Mouse (Mus musculus) forebrain, embryonic 14.5 days (tissue): ENCODE measurements at regions not wholly inside any gene's neighbourhood (a gene's known extent, or its start where the extent isn't known, plus 50 kb on each side); places are given as distances from the start of the nearest gene placed in this dataset.

Source experiments
- ATAC-seq: fragments of 200-750 bp; cut with Nextera tagmentation; 2 replicates; pipeline ENCODE4 v1.8.0; 2017; ENCODE audit warnings: mild to moderate bottlenecking, moderate library complexity
- DNase-seq: peaks from one replicate; pipeline ENCODE4 v3.0.0-alpha.2; 2015; ENCODE audit warnings: low spot score
- H3K27ac ChIP-seq: fragments of 300-500 bp; sonication (generic); 2 replicates; pipeline ENCODE4 v1.5.1; 2014; ENCODE audit warnings: low read depth, mild to moderate bottlenecking, control low read depth, low read length, moderate library complexity
- H3K27me3 ChIP-seq: fragments of 300-500 bp; sonication (generic); replicated peaks from 2 replicates; pipeline ENCODE4 v1.6.1; 2014; ENCODE audit warnings: low read length, control low read depth, mixed read lengths; ENCODE audit not compliant: control insufficient read depth, insufficient read depth
- H3K36me3 ChIP-seq: fragments of 300-500 bp; sonication (generic); 2 replicates; pipeline ENCODE4 v1.6.1; 2014; ENCODE audit warnings: low read length, control low read depth; ENCODE audit not compliant: control insufficient read depth, insufficient read depth
- H3K4me1 ChIP-seq: fragments of 300-500 bp; sonication (generic); 2 replicates; pipeline ENCODE4 v1.6.1; 2014; ENCODE audit warnings: antibody characterized with exemption, low read length, control low read depth; ENCODE audit not compliant: control insufficient read depth, insufficient read depth
- H3K4me2 ChIP-seq: fragments of 300-500 bp; sonication (generic); 2 replicates; pipeline ENCODE4 v1.6.1; 2014; ENCODE audit warnings: mild to moderate bottlenecking, control low read depth, low read length
- H3K4me3 ChIP-seq: fragments of 300-500 bp; sonication (generic); 2 replicates; pipeline ENCODE4 v1.5.1; 2014; ENCODE audit warnings: low read depth, low read length, control low read depth
- H3K9ac ChIP-seq: fragments of 300-500 bp; sonication (generic); 2 replicates; pipeline ENCODE4 v1.6.1; 2014; ENCODE audit warnings: mild to moderate bottlenecking, low read length, control low read depth, moderate library complexity
- H3K9me3 ChIP-seq: fragments of 300-500 bp; sonication (generic); replicated peaks from 2 replicates; pipeline ENCODE4 v1.6.1; 2016; ENCODE audit warnings: low read length, control low read depth, mixed read lengths; ENCODE audit not compliant: control insufficient read depth
- WGBS: fragments of 180-500 bp; shearing (Covaris S2); extraction: QIAGEN DNeasy Blood & Tissue Kit; methylation state at CpG from one replicate; pipeline ENCODE4 v1.1.7; 2014; 5-methylcytosine and 5-hydroxymethylcytosine counted together

GRCm38 (mm10) chr7:113010150-113010549 is 56.4 kb downstream of the Rassf10 start:
- no peaks in the 10 kb centered on the region for H3K4me1 ChIP-seq
- ATAC-seq (no peak), DNase-seq (no peak)
- 93% methylated on average over 1 of the region's 1 CpGs for WGBS
- no peaks in the 10 kb centered on the region for H3K9me3 ChIP-seq
- no peak overlapping the region for H3K27ac ChIP-seq
- H3K36me3 ChIP-seq: no peaks in the 10 kb centered on the region
- H3K4me3 ChIP-seq: no peak overlapping the region
- no peaks in the 10 kb centered on the region for H3K27me3 ChIP-seq
- H3K9ac ChIP-seq: no peak overlapping the region
- no peak overlapping the region for H3K4me2 ChIP-seq

GRCm38 (mm10) chr7:113017092-113017755 is 63.5 kb downstream of the Rassf10 start:
- Histone ChIP-seq H3K4me1 (no peaks in the 10 kb centered on the region), H3K36me3 (no peaks in the 10 kb centered on the region), H3K4me3 (no peak overlapping the region), H3K27ac (no peak overlapping the region), H3K4me2 (no peak overlapping the region), H3K9me3 (no peaks in the 10 kb centered on the region), H3K27me3 (no peaks in the 10 kb centered on the region), H3K9ac (no peak overlapping the region)
- DNase-seq (peak; percentile 10), ATAC-seq (no peak)
- 49% methylated on average over 8 of the region's 8 CpGs for WGBS

- no peaks in the 10 kb centered on the region for H3K9me3 ChIP-seq
- 63% methylated on average over 5 of the region's 5 CpGs for WGBS
- no peak overlapping the region for H3K4me3 ChIP-seq
- DNase-seq: no peak
- no peak overlapping the region for H3K4me2 ChIP-seq
- H3K27me3 ChIP-seq: no peaks in the 10 kb centered on the region
- no peaks in the 10 kb centered on the region for H3K36me3 ChIP-seq
- no peak overlapping the region for H3K27ac ChIP-seq
- H3K4me1 ChIP-seq: no peaks in the 10 kb centered on the region
- no peak overlapping the region for H3K9ac ChIP-seq
- ATAC-seq: no peak
Measured at GRCm38 (mm10) chr7:113021412-113021811, 67.7 kb downstream of the Rassf10 start.

GRCm38 (mm10) chr7:113022516-113022915 is 68.8 kb downstream of the Rassf10 start:
- Histone ChIP-seq H3K4me2 (no peak overlapping the region), H3K36me3 (no peaks in the 10 kb centered on the region), H3K4me3 (no peak overlapping the region), H3K9ac (no peak overlapping the region), H3K4me1 (no peaks in the 10 kb centered on the region), H3K27ac (no peak overlapping the region), H3K27me3 (no peaks in the 10 kb centered on the region), H3K9me3 (no peaks in the 10 kb centered on the region)
- 48% methylated on average over 2 of the region's 2 CpGs for WGBS
- DNase-seq (no peak), ATAC-seq (no peak)

GRCm38 (mm10) chr7:113025758-113026157 is 72.0 kb downstream of the Rassf10 start:
- ATAC-seq (no peak), DNase-seq (no peak)
- Histone ChIP-seq H3K27ac (no peak overlapping the region), H3K9ac (no peak overlapping the region), H3K4me3 (no peak overlapping the region), H3K27me3 (no peaks in the 10 kb centered on the region), H3K9me3 (no peaks in the 10 kb centered on the region), H3K4me2 (no peak overlapping the region), H3K36me3 (no peaks in the 10 kb centered on the region), H3K4me1 (no peaks in the 10 kb centered on the region)
- 98% methylated on average over 1 of the region's 1 CpGs for WGBS

- no peak overlapping the region for H3K9ac ChIP-seq
- H3K36me3 ChIP-seq: no peaks in the 10 kb centered on the region
- no peak overlapping the region for H3K4me3 ChIP-seq
- whole genome bisulfite sequencing: 84% methylated on average over 10 of the region's 10 CpGs
- no peak overlapping the region for H3K27ac ChIP-seq
- no peaks in the 10 kb centered on the region for H3K4me1 ChIP-seq
- no peaks in the 10 kb centered on the region for H3K27me3 ChIP-seq
- H3K4me2 ChIP-seq: no peak overlapping the region
- DNase-seq (no peak), ATAC-seq (no peak)
- H3K9me3 ChIP-seq: no peaks in the 10 kb centered on the region
Measured at GRCm38 (mm10) chr7:113026290-113027075, 72.7 kb downstream of the Rassf10 start.

- Histone ChIP-seq H3K36me3 (no peaks in the 10 kb centered on the region), H3K9ac (no peak overlapping the region), H3K27me3 (no peaks in the 10 kb centered on the region), H3K9me3 (no peaks in the 10 kb centered on the region), H3K4me1 (no peaks in the 10 kb centered on the region), H3K4me3 (no peak overlapping the region), H3K4me2 (no peak overlapping the region), H3K27ac (no peak overlapping the region)
- DNase-seq (no peak), ATAC-seq (no peak)
- 75% methylated on average over 5 of the region's 5 CpGs for WGBS
Measured at GRCm38 (mm10) chr7:113027125-113027801, 73.5 kb downstream of the Rassf10 start.

GRCm38 (mm10) chr7:113030053-113030752 is 76.4 kb downstream of the Rassf10 start:
- H3K36me3 ChIP-seq: no peaks in the 10 kb centered on the region
- 65% methylated on average over 5 of the region's 5 CpGs for WGBS
- no peak for ATAC-seq
- no peak overlapping the region for H3K4me3 ChIP-seq
- no peaks in the 10 kb centered on the region for H3K27me3 ChIP-seq
- no peak overlapping the region for H3K9ac ChIP-seq
- H3K4me1 ChIP-seq: no peaks in the 10 kb centered on the region
- H3K4me2 ChIP-seq: no peak overlapping the region
- H3K9me3 ChIP-seq: no peaks in the 10 kb centered on the region
- H3K27ac ChIP-seq: no peak overlapping the region
- no peak for DNase-seq
